In the genomic region with DNA sequence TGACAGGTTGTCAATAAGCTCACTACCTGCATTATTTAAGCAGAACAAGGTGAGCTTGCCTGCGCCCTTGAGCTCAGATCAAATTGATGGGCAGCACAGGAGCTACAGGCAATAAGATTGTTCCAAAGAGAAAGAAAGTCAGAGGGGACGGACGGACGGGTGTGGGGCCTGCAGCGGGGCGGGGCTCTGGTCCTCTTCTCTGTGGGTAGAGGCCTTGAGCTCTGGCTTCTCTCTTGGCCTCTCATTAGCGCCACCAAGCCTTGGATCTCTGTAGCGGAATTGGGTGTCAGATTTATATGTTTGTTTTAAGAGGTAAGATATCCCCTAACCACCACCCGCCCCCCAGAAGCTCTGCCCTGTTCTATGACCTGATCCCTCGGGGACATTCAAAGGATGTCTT, we compare ENCODE assay signal across 18 mouse cellular contexts.
DNase-seq lines count a peak whose midpoint lies in the region; ATAC-seq and TF ChIP-seq lines count a peak whose summit lies in the region.
"Had no signal": no experiment of that assay in that cellular context is flagged by ENCODE, and none has a peak within 500 bp of the region (broad histone marks: within the 10 kb centered on the region; RNA-seq: fewer than 3 reads in every experiment).

No protein-coding gene starts in this region.

- H3K36me3 ChIP-seq in heart, embryonic 14.5 days (ENCODE audit: control insufficient read depth, insufficient read depth, low read length): no peaks in the 10 kb centered on the region
- H3K36me3 ChIP-seq in heart, embryonic 15.5 days: no peaks in the 10 kb centered on the region
- no peaks in the 10 kb centered on the region for H3K36me3 ChIP-seq in heart, postnatal 0 days (replicated peaks; ENCODE audit: control insufficient read depth, insufficient read depth, low read length)
- no peaks in the 10 kb centered on the region for H3K36me3 ChIP-seq in midbrain, embryonic 15.5 days (replicated peaks)

- DNase-seq in heart, adult 9 months (ENCODE audit: low spot score in 2 of 2): no peak
- DNase-seq in heart, postnatal 0 days (ENCODE audit: low spot score): no peak
- no peak for DNase-seq in left cerebral cortex, postnatal 10 days (ENCODE audit: extremely low spot score in 1 of 2, low spot score in 2 of 2)
- DNase-seq in lung, postnatal 36 days: no peak
- DNase-seq: adrenal gland, postnatal 10 days; cerebellum, adult 9-10 months; embryo, embryonic 11 days; gastrocnemius, postnatal 25 days; kidney, adult 9 months; liver, postnatal 0 days; right cerebral cortex, adult 18-20 months; thymus, postnatal 14 days had no signal

- H3K9ac ChIP-seq in heart, embryonic 14.5 days (ENCODE audit: low read length): peak overlapping the region; percentile 45; the same call in 1 of the 2 replicates
- H3K9ac ChIP-seq in heart, embryonic 15.5 days: no peak overlapping the region
- no peak overlapping the region; the same call in 1 of the 2 replicates for H3K9ac ChIP-seq in heart, postnatal 0 days (replicated peaks; ENCODE audit: low read depth, low read length)
- no peak overlapping the region for H3K9ac ChIP-seq in midbrain, embryonic 15.5 days
- H3K9ac ChIP-seq: liver, postnatal 0 days had no signal

- intact Hi-C loops in left cerebral cortex, postnatal 10 days (cut with DNase I): no loop called here

- H3K27ac ChIP-seq in heart, embryonic 14.5 days (replicated peaks in 1 of 2; ENCODE audit: control insufficient read depth in 1 of 2, insufficient read depth in 1 of 2, low read depth in 2 of 2, low read length in 2 of 2): peak overlapping the region; percentile 81
- peak overlapping the region; percentile 81 for H3K27ac ChIP-seq in heart, embryonic 15.5 days
- peak overlapping the region; percentile 80 for H3K27ac ChIP-seq in heart, postnatal 0 days (ENCODE audit: low read depth)
- H3K27ac ChIP-seq in midbrain, embryonic 15.5 days: peak overlapping the region; percentile 62
- H3K27ac ChIP-seq: stomach, postnatal 0 days had no signal

- no peak for ATAC-seq in heart, embryonic 14.5 days (ENCODE audit: insufficient number of reproducible peaks, insufficient read depth, low FRiP score, low read depth)
- ATAC-seq in heart, embryonic 15.5 days (replicated peaks; ENCODE audit: insufficient number of reproducible peaks, insufficient read depth, low FRiP score, low read depth): no peak
- ATAC-seq in heart, postnatal 0 days (ENCODE audit: insufficient read depth, low read depth): peak; percentile 56
- 0 out of 2 replicates have a peak, but pooled peaks have one; percentile 35 for ATAC-seq in midbrain, embryonic 15.5 days (replicated peaks)
- ATAC-seq: CD4-positive, CD25-positive, alpha-beta regulatory T cell, adult 4 months; liver, postnatal 0 days had no signal

- no peaks in the 10 kb centered on the region for H3K9me3 ChIP-seq in heart, embryonic 14.5 days (ENCODE audit: control insufficient read depth, low read length)
- no peaks in the 10 kb centered on the region for H3K9me3 ChIP-seq in heart, embryonic 15.5 days (replicated peaks)
- no peaks in the 10 kb centered on the region for H3K9me3 ChIP-seq in heart, postnatal 0 days (replicated peaks; ENCODE audit: control insufficient read depth, low read length)
- no peaks in the 10 kb centered on the region for H3K9me3 ChIP-seq in midbrain, embryonic 15.5 days

- peaks cover 19 to 21% of the 10 kb centered on the region in 2 experiments for H3K4me1 ChIP-seq in heart, embryonic 14.5 days (ENCODE audit: control insufficient read depth in 2 of 2, insufficient read depth in 2 of 2, low read length in 2 of 2)
- peaks cover 24% of the 10 kb centered on the region for H3K4me1 ChIP-seq in heart, embryonic 15.5 days (replicated peaks)
- H3K4me1 ChIP-seq in heart, postnatal 0 days (ENCODE audit: control insufficient read depth, insufficient read depth): peaks cover 14% of the 10 kb centered on the region
- peaks cover 21% of the 10 kb centered on the region for H3K4me1 ChIP-seq in midbrain, embryonic 15.5 days

- H3K4me2 ChIP-seq in heart, embryonic 14.5 days (ENCODE audit: low read length): peak overlapping the region; percentile 1
- H3K4me2 ChIP-seq in heart, embryonic 15.5 days: no peak overlapping the region
- H3K4me2 ChIP-seq in heart, postnatal 0 days (ENCODE audit: low read depth, low read length): no peak overlapping the region
- H3K4me2 ChIP-seq in midbrain, embryonic 15.5 days: no peak overlapping the region

- no peaks in the 10 kb centered on the region for H3K27me3 ChIP-seq in heart, embryonic 14.5 days (ENCODE audit: control insufficient read depth, insufficient read depth, low read length)
- no peaks in the 10 kb centered on the region for H3K27me3 ChIP-seq in heart, embryonic 15.5 days
- H3K27me3 ChIP-seq in heart, postnatal 0 days (ENCODE audit: control insufficient read depth, insufficient read depth, low read length): no peaks in the 10 kb centered on the region
- no peaks in the 10 kb centered on the region for H3K27me3 ChIP-seq in midbrain, embryonic 15.5 days (replicated peaks)

- H3K4me3 ChIP-seq in heart, embryonic 14.5 days (ENCODE audit: control insufficient read depth in 1 of 2, insufficient read depth in 1 of 2, low read depth in 1 of 2, low read length in 2 of 2): no peak overlapping the region
- H3K4me3 ChIP-seq in heart, embryonic 15.5 days: no peak overlapping the region
- H3K4me3 ChIP-seq in heart, postnatal 0 days (ENCODE audit: low read depth, low read length): no peak overlapping the region
- no peak overlapping the region for H3K4me3 ChIP-seq in midbrain, embryonic 15.5 days
- H3K4me3 ChIP-seq: erythroblast, embryonic 14.5 days had no signal

- WGBS in heart, embryonic 14.5 days: 38% methylated on average over 9 of the region's 10 CpGs
- 36% methylated on average over 10 of the region's 10 CpGs for whole genome bisulfite sequencing in heart, embryonic 15.5 days
- WGBS in heart, postnatal 0 days: 42% methylated on average over 10 of the region's 10 CpGs
- WGBS in midbrain, embryonic 15.5 days: 40% methylated on average over 10 of the region's 10 CpGs

- no peak for TF ChIP-seq CTCF in heart, postnatal 0 days (IDR thresholded peaks at IDR 0.05; ENCODE audit: low read depth)

- no peak for TF ChIP-seq EP300 in heart, postnatal 0 days (IDR thresholded peaks at IDR 0.05; ENCODE audit: low read depth)

Comparison
In these comparisons a context has a peak if more than half of its experiments do, and no peak if none do; other contexts are left out.
1. ATAC-seq: peak in heart, postnatal 0 days (single experiment) and midbrain, embryonic 15.5 days (single experiment); none in heart, embryonic 14.5 days (single experiment) and heart, embryonic 15.5 days (single experiment).
2. Peak in every context shown above with its lines, with median percentiles within 50 percentile points of each other: H3K27ac ChIP-seq.